Mouse (Mus musculus) limb, embryonic 14.5 days (tissue): ENCODE data around the gene Tfb2m. TPM values are rescaled to one million over a fixed set of nuclear protein-coding genes. Genes with fewer than 3 reads are reported as not detected.

Source experiments
- ATAC-seq: fragments of 200-750 bp; cut with Nextera tagmentation; 2 replicates; pipeline ENCODE4 v1.8.0; 2017; ENCODE audit warnings: low read depth, moderate number of reproducible peaks, moderate TSS enrichment; ENCODE audit not compliant: low FRiP score
- DNase-seq: peaks from one replicate; pipeline ENCODE4 v3.0.0-alpha.2; 2015; ENCODE audit warnings: low spot score
- H3K27ac ChIP-seq: fragments of 300-500 bp; sonication (generic); replicated peaks from 2 replicates; pipeline ENCODE4 v1.5.1; 2014; ENCODE audit warnings: low read depth, mild to moderate bottlenecking, low read length, moderate library complexity, mixed read lengths
- H3K27me3 ChIP-seq: fragments of 300-500 bp; sonication (generic); 2 replicates; pipeline ENCODE4 v1.6.1; 2014; ENCODE audit warnings: low read length, mixed read lengths; ENCODE audit not compliant: control insufficient read depth, insufficient read depth
- H3K36me3 ChIP-seq: fragments of 300-500 bp; sonication (generic); 2 replicates; pipeline ENCODE4 v1.6.1; 2014; ENCODE audit warnings: mild to moderate bottlenecking, low read length, moderate library complexity, mixed read lengths; ENCODE audit not compliant: control insufficient read depth, insufficient read depth
- H3K4me1 ChIP-seq: fragments of 300-500 bp; sonication (generic); 2 replicates; pipeline ENCODE4 v1.6.1; 2014; ENCODE audit warnings: antibody characterized with exemption, low read length, mixed read lengths; ENCODE audit not compliant: control insufficient read depth, insufficient read depth
- H3K4me2 ChIP-seq: fragments of 300-500 bp; sonication (generic); replicated peaks from 2 replicates; pipeline ENCODE4 v1.6.1; 2014; ENCODE audit warnings: low read depth, mild to moderate bottlenecking, low read length, moderate library complexity; ENCODE audit not compliant: severe bottlenecking
- H3K4me3 ChIP-seq: fragments of 300-500 bp; sonication (generic); replicated peaks from 2 replicates; pipeline ENCODE4 v1.5.1; 2014; ENCODE audit warnings: low read length
- H3K9ac ChIP-seq: fragments of 300-500 bp; sonication (generic); 2 replicates; pipeline ENCODE4 v1.6.1; 2014; ENCODE audit warnings: mild to moderate bottlenecking, low read depth, low read length, moderate library complexity; ENCODE audit not compliant: severe bottlenecking
- H3K9me3 ChIP-seq: fragments of 300-500 bp; sonication (generic); 2 replicates; pipeline ENCODE4 v1.6.1; 2016; ENCODE audit warnings: low read length; ENCODE audit not compliant: control insufficient read depth
- POLR2A ChIP-seq: fragments of 200-500 bp; IDR thresholded peaks from 2 replicates; pipeline ENCODE4 v1.8.0; 2012; ENCODE audit warnings: inconsistent platforms, mild to moderate bottlenecking, moderate library complexity, borderline replicate concordance; ENCODE audit not compliant: insufficient read depth, insufficient read length; ENCODE audit errors: extremely low read depth
- WGBS: fragments of 180-500 bp; shearing (Covaris S2); extraction: QIAGEN DNeasy Blood & Tissue Kit; methylation state at CpG from one replicate; pipeline ENCODE4 v1.1.7; 2014; 5-methylcytosine and 5-hydroxymethylcytosine counted together
- polyA plus RNA-seq, 2 experiments: library from polyadenylated mRNA; depleted of rRNA in 1 of 2; stranded (reverse) in 1 of 2; unstranded in 1 of 2; fragments of >200 nt; fragmentation: Nextera tagmentation in 1 of 2; extraction: Ambion mirVana in 1 of 2; gene quantifications; 2 replicates each; pipeline versions ENCODE4 v1.2.1 to v1.2.3; 2012 to 2014

Gene Tfb2m
- polyA plus RNA-seq, 2 experiments: 20.2 to 31.3 TPM

DNA sequence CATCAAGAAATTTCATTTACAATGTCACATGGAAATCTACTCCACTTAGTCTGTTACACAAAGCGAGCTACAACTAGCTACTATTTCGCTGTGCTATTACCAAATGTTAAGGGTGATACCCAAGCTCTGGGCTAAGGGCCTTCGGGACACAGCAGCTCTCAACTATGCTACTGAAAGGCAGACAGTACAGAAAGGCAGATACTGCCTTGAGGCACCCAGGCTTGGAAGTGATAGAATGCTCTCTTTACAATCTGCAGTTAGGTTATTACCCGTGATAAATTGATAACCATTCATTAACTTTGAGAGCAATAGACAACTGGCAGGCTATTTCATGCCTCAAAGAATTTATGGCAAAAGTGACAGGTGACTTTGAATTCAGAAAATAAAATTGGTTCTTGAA is 65.2 kb downstream of the Tfb2m start:
- Histone ChIP-seq H3K9me3 (no peaks in the 10 kb centered on the region), H3K36me3 (no peaks in the 10 kb centered on the region), H3K4me3 (no peak overlapping the region), H3K27ac (no peak overlapping the region), H3K9ac (no peak overlapping the region), H3K4me2 (no peak overlapping the region), H3K4me1 (no peaks in the 10 kb centered on the region), H3K27me3 (no peaks in the 10 kb centered on the region)
- 63% methylated on average over 4 of the region's 4 CpGs for WGBS
- no peak for TF ChIP-seq POLR2A
- no peak for DNase-seq
- no peak for ATAC-seq

Other genes with a start within 250 kb of the Tfb2m start
- 9.6 and 9.8 TPM in 2 replicates for gene Smyd3, start 28.2 kb downstream of the Tfb2m start, polyA plus RNA-seq (2012; rRNA removed)
- 21.1 and 21.5 TPM in 2 replicates for gene Smyd3, start 28.2 kb downstream of the Tfb2m start, polyA plus RNA-seq (2014; fragmentation: Nextera tagmentation; extraction: Ambion mirVana)
- gene Cnst, start 103 bp upstream of the Tfb2m start, polyA plus RNA-seq (2012; rRNA removed): 18.2 and 19.3 TPM in 2 replicates
- 14.6 and 16.4 TPM in 2 replicates for gene Cnst, start 103 bp upstream of the Tfb2m start, polyA plus RNA-seq (2014; fragmentation: Nextera tagmentation; extraction: Ambion mirVana)
- 37.0 and 47.6 TPM in 2 replicates for gene Sccpdh, start 121.9 kb upstream of the Tfb2m start, polyA plus RNA-seq (2012; rRNA removed)
- gene Sccpdh, start 121.9 kb upstream of the Tfb2m start, polyA plus RNA-seq (2014; fragmentation: Nextera tagmentation; extraction: Ambion mirVana): 78.4 and 79.6 TPM in 2 replicates
- 0.06 and 0.27 TPM in 2 replicates for gene Kif28, start 199.0 kb upstream of the Tfb2m start, polyA plus RNA-seq (2012; rRNA removed)
- gene Kif28, start 199.0 kb upstream of the Tfb2m start, polyA plus RNA-seq (2014; fragmentation: Nextera tagmentation; extraction: Ambion mirVana): 0.07 TPM in 1 of 2 replicates, not detected in the other